Mouse (Mus musculus): ENCODE data around the gene Ttll5. TPM values are rescaled to one million over a fixed set of nuclear protein-coding genes. Genes with fewer than 3 reads are reported as not detected.

Gene Ttll5
- total RNA-seq, 1 experiment from 2014 or later: 21.7 TPM

- ATAC-seq (replicated peaks in 1 of 2; ENCODE audit: insufficient read depth in 1 of 2, low FRiP score in 2 of 2, low TSS enrichment in 1 of 2, low read depth in 1 of 2, poor library complexity in 2 of 2, severe bottlenecking in 2 of 2): no peak
Observed at GRCm38 (mm10) chr12:85885024-85885423, 60.6 kb downstream of the Ttll5 start.

GRCm38 (mm10) chr12:85890054-85890453 is 65.6 kb downstream of the Ttll5 start:
- ATAC-seq (replicated peaks in 1 of 2; ENCODE audit: insufficient read depth in 1 of 2, low FRiP score in 2 of 2, low TSS enrichment in 1 of 2, low read depth in 1 of 2, poor library complexity in 2 of 2, severe bottlenecking in 2 of 2): no peak

DNA sequence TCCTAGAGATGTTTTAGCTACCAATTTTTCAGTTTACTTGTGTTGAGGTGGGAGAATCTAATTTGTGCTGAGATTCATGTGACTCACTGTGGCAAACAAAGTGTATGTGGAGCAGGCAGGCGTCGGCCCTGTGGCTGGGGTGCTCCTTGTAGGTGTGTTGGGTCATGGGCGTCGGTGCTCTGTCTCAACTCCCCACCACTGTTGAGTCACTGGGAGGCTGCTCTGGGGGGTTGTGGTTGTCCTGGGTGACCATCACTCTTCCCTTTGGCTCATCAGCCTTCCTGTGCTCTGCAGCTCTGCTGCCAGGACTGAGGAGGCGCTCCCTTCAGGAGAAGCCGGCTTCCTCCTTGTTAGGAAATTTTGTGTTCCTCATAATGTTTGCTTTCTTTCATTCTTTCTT is 79.5 kb downstream of the Ttll5 start:
- peak in 1 of 2 experiments; percentile 48; a peak in 2 of 4 replicates for ATAC-seq (replicated peaks in 1 of 2; ENCODE audit: insufficient read depth in 1 of 2, low FRiP score in 2 of 2, low TSS enrichment in 1 of 2, low read depth in 1 of 2, poor library complexity in 2 of 2, severe bottlenecking in 2 of 2)

GRCm38 (mm10) chr12:85905666-85906065 is 81.2 kb downstream of the Ttll5 start:
- ATAC-seq (replicated peaks in 1 of 2; ENCODE audit: insufficient read depth in 1 of 2, low FRiP score in 2 of 2, low TSS enrichment in 1 of 2, low read depth in 1 of 2, poor library complexity in 2 of 2, severe bottlenecking in 2 of 2): no peak

- no peak for ATAC-seq (replicated peaks in 1 of 2; ENCODE audit: insufficient read depth in 1 of 2, low FRiP score in 2 of 2, low TSS enrichment in 1 of 2, low read depth in 1 of 2, poor library complexity in 2 of 2, severe bottlenecking in 2 of 2)
Observed at GRCm38 (mm10) chr12:85907896-85908295, 83.4 kb downstream of the Ttll5 start.

DNA sequence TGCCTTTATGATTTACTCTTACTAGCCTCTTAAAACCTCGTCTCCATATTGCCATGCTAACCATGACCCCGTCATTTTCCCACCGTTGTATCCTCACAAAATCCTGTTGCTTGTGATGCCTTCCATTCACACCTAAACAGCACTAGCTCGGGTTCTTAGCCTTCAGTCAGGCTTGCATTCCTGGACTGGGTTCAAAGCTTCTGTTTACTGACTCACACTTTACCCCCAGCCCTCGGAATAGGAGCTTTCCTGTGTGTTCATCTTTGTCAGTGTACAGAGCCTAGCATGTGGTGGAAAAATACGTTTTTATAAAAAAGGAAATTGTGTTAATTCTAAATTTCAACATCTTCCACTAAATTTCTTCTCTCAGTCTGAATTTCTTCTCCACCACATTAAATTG is 86.4 kb downstream of the Ttll5 start:
- ATAC-seq (replicated peaks in 1 of 2; ENCODE audit: insufficient read depth in 1 of 2, low FRiP score in 2 of 2, low TSS enrichment in 1 of 2, low read depth in 1 of 2, poor library complexity in 2 of 2, severe bottlenecking in 2 of 2): no peak

DNA sequence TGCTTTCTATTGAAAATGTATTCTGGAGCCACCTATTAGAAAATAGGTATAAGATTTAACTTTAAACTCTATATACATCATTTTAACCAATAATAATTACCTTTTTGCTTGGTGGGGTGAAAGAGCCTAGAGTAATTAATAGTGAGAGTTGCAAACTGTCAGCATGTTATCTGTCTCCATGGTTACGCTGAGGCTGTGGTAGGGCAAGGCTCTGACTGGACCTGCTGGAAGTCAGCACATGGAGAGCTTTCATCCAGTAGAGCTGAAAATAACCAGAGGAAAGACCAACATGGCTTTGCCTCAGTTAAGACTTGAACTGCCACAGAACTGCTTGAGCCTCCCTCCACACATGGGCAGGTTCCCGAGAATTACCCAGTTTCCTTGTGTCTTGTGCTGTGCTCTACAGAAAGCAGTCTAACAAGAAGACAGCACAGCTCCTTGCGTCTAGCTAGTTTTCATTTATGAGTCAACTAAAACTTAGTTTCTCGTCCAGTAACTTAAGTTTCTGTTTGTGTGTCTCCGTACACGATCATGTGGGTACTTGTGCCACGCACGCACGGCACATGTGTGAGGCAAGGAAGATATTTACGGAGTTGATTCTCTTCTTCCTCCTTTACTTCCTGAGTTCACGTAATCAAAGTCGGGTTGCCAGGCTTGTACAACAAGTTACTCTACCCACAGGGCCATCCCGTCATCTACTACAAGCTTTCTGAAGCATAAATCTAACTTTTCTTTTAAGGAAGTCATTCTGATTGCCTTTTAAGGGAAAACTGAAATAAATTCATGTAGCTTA is 88.4 kb downstream of the Ttll5 start:
- ATAC-seq (replicated peaks in 1 of 2; ENCODE audit: insufficient read depth in 1 of 2, low FRiP score in 2 of 2, low TSS enrichment in 1 of 2, low read depth in 1 of 2, poor library complexity in 2 of 2, severe bottlenecking in 2 of 2): peak; percentile 27 to 60

- no peak for ATAC-seq (replicated peaks in 1 of 2; ENCODE audit: insufficient read depth in 1 of 2, low FRiP score in 2 of 2, low TSS enrichment in 1 of 2, low read depth in 1 of 2, poor library complexity in 2 of 2, severe bottlenecking in 2 of 2)
Observed at GRCm38 (mm10) chr12:85926897-85927296, 102.4 kb downstream of the Ttll5 start.

GRCm38 (mm10) chr12:85928513-85928912 is 104.1 kb downstream of the Ttll5 start:
- peak in 1 of 2 experiments; percentile 29; a peak in 1 of 4 replicates for ATAC-seq (replicated peaks in 1 of 2; ENCODE audit: insufficient read depth in 1 of 2, low FRiP score in 2 of 2, low TSS enrichment in 1 of 2, low read depth in 1 of 2, poor library complexity in 2 of 2, severe bottlenecking in 2 of 2)

GRCm38 (mm10) chr12:85929711-85930110 is 105.3 kb downstream of the Ttll5 start:
- ATAC-seq (replicated peaks in 1 of 2; ENCODE audit: insufficient read depth in 1 of 2, low FRiP score in 2 of 2, low TSS enrichment in 1 of 2, low read depth in 1 of 2, poor library complexity in 2 of 2, severe bottlenecking in 2 of 2): no peak

DNA sequence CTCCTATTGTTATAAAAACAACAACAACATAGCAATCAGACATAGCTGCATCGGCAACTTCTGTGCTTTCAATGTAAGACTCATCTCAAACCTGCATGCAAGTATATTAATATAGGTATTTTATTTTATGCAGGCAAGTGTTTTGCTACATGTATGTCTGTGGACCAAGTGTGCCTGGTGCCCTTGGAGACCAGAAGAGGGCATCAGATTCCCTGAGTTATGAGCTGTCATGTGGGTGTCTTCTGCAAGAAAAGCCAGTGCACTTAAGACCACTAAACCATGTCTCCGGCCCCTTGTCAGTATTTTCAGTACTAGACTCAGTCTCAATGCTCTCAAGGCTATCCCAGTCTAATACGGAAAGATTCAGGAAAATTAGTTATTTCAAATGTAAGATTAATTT is 106.3 kb downstream of the Ttll5 start:
- ATAC-seq (replicated peaks in 1 of 2; ENCODE audit: insufficient read depth in 1 of 2, low FRiP score in 2 of 2, low TSS enrichment in 1 of 2, low read depth in 1 of 2, poor library complexity in 2 of 2, severe bottlenecking in 2 of 2): no peak

- ATAC-seq (replicated peaks in 1 of 2; ENCODE audit: insufficient read depth in 1 of 2, low FRiP score in 2 of 2, low TSS enrichment in 1 of 2, low read depth in 1 of 2, poor library complexity in 2 of 2, severe bottlenecking in 2 of 2): no peak
Observed at GRCm38 (mm10) chr12:85933241-85933640, 108.8 kb downstream of the Ttll5 start.

DNA sequence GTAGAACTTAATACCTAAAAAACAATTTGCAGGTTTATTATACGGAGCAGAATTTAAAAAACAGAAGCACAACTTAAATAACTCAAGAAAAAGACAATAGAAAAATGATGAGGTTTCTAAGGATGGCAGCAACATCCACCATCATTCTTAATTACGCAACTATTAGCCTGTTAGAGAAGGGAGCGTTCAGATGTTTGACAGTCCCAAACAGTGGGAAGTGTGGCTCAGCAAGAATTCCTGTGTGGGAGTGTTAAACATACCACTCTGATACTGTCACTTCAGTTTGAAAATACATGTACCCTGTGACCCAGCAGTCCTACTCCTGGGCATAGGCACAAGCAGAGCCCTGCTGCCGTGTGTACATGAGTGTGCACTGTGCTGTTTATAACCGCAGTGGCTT is 112.9 kb downstream of the Ttll5 start:
- ATAC-seq (replicated peaks in 1 of 2; ENCODE audit: insufficient read depth in 1 of 2, low FRiP score in 2 of 2, low TSS enrichment in 1 of 2, low read depth in 1 of 2, poor library complexity in 2 of 2, severe bottlenecking in 2 of 2): no peak

- ATAC-seq (replicated peaks in 1 of 2; ENCODE audit: insufficient read depth in 1 of 2, low FRiP score in 2 of 2, low TSS enrichment in 1 of 2, low read depth in 1 of 2, poor library complexity in 2 of 2, severe bottlenecking in 2 of 2): 0 out of 4 replicates have a peak, but pooled peaks of 1 of the 2 experiments have one; percentile 13
Observed at GRCm38 (mm10) chr12:85943456-85943855, 119.0 kb downstream of the Ttll5 start.

DNA sequence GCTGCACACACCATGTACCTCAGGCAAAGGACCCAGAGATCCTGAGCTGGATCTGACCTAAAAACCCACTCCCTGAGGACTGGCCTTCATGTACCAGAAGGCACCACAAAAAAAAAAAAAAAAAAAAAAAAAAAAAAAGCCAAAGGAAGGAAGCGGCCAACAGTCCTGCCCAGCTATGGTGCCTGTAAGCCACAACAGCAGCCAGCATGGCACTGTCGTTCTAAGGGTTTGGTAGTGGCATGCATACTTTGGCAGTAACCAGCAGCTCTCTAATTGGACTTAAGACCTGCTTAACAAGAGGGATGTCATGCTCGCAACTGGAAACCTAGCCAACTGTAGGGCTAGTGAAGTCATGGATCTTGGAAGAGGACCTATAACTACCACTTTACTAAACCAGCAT is 120.0 kb downstream of the Ttll5 start:
- ATAC-seq (replicated peaks in 1 of 2; ENCODE audit: insufficient read depth in 1 of 2, low FRiP score in 2 of 2, low TSS enrichment in 1 of 2, low read depth in 1 of 2, poor library complexity in 2 of 2, severe bottlenecking in 2 of 2): peak in 1 of 2 experiments; percentile 65; a peak in 3 of 4 replicates

DNA sequence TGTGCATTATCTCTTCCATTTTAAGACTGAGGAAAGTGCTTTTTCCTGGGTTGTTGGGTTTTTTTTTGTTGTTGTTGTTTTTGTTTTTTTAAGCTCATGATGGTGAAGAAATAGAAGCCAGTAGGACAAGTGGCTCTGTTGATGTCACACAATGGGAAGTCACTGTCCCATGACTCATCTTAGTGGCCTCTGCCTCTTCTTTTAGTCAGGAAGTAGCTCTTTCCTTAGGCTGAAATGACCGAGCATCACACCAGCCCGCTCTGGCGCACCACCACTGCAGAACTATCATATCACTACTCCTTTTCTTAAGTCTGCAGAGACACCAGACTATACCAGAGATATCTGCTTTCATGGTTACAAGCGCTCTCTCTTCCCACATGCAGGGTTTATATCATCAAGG is 122.7 kb downstream of the Ttll5 start:
- no peak for ATAC-seq (replicated peaks in 1 of 2; ENCODE audit: insufficient read depth in 1 of 2, low FRiP score in 2 of 2, low TSS enrichment in 1 of 2, low read depth in 1 of 2, poor library complexity in 2 of 2, severe bottlenecking in 2 of 2)

- ATAC-seq (replicated peaks in 1 of 2; ENCODE audit: insufficient read depth in 1 of 2, low FRiP score in 2 of 2, low TSS enrichment in 1 of 2, low read depth in 1 of 2, poor library complexity in 2 of 2, severe bottlenecking in 2 of 2): no peak
Observed at GRCm38 (mm10) chr12:85949667-85950066, 125.2 kb downstream of the Ttll5 start.

- ATAC-seq (replicated peaks in 1 of 2; ENCODE audit: insufficient read depth in 1 of 2, low FRiP score in 2 of 2, low TSS enrichment in 1 of 2, low read depth in 1 of 2, poor library complexity in 2 of 2, severe bottlenecking in 2 of 2): no peak
Observed at GRCm38 (mm10) chr12:85950371-85950770, 125.9 kb downstream of the Ttll5 start.

- ATAC-seq (replicated peaks in 1 of 2; ENCODE audit: insufficient read depth in 1 of 2, low FRiP score in 2 of 2, low TSS enrichment in 1 of 2, low read depth in 1 of 2, poor library complexity in 2 of 2, severe bottlenecking in 2 of 2): no peak
Observed at GRCm38 (mm10) chr12:85951036-85951435, 126.6 kb downstream of the Ttll5 start.

All from hematopoietic stem cell, adult 5-6 weeks (primary cell).